Mouse (Mus musculus): ENCODE measurements around the gene Cdt1.

- TF ChIP-seq USF1 (IDR thresholded peaks at IDR 0.05; ENCODE audit: low read depth): no peak
- no peak for TF ChIP-seq CTCF (IDR thresholded peaks at IDR 0.05; ENCODE audit: control insufficient read depth, insufficient read depth, insufficient read length)
- no peak for TF ChIP-seq MYOD1 (IDR thresholded peaks at IDR 0.05; ENCODE audit: control insufficient read depth, insufficient read length, low read depth)
These were observed 20.0 kb upstream of the Cdt1 start for GRCm38 (mm10) chr8:122547815-122548214.

All from C2C12 (cell line).